36 mouse cellular contexts compared by ENCODE assay signal in the genomic region with DNA sequence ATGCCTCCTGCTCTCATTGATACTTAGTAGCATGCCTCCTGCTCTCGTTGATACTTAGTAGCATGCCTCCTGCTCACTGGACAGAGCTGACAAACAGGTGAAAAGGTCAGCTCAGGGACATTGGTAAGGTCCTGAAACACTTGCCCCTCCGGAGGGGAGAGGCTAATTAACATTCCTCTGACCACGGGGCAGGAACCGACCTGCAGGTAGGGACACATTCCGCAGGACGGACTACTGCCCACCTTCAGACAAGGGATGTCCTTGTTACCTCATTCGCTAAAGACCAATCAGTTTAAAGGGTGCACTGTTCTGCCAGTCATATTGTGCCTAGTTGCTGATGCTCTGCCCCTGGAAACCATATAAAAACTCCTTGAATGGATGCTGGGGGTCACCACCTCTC. TPM values are rescaled to one million over a fixed set of nuclear protein-coding genes. Genes with fewer than 3 reads are reported as not detected.
"Had no signal": no experiment of that assay in that cellular context is flagged by ENCODE, and none has a peak within 500 bp of the region (broad histone marks: within the 10 kb centered on the region; RNA-seq: fewer than 3 reads in every experiment).

No protein-coding gene starts in this region.

- H3K27me3 ChIP-seq: limb, embryonic 15.5 days had no signal

- ATAC-seq: liver, embryonic 12.5 days; liver, postnatal 0 days; lung, postnatal 0 days; midbrain, embryonic 13.5 days; midbrain, embryonic 15.5 days; midbrain, embryonic 16.5 days had no signal

- DNase-seq: left cerebral cortex, postnatal 4 days; liver; liver, embryonic 13.5 days; liver, postnatal 0 days; lung, adult 18-20 months; lung, adult 2 months; lung, embryonic 14.5 days; lung, postnatal 10 days; lung, postnatal 14 days; lung, postnatal 36 days; lung, postnatal 4 days; midbrain, embryonic 14.5 days had no signal

- H3K27ac ChIP-seq: left cerebral cortex, adult 2 months; limb, embryonic 10.5 days; limb, embryonic 12.5 days; limb, embryonic 13.5 days; limb, embryonic 15.5 days; liver, embryonic 12.5 days; liver, embryonic 13.5 days; liver, embryonic 14.5 days; liver, embryonic 15.5 days; lung, embryonic 15.5 days; macrophage; midbrain, embryonic 10.5 days; midbrain, embryonic 12.5 days; midbrain, embryonic 13.5 days; midbrain, embryonic 15.5 days had no signal

- H3K36me3 ChIP-seq: limb, embryonic 10.5 days; limb, embryonic 12.5 days; limb, embryonic 13.5 days; limb, embryonic 15.5 days; liver, embryonic 12.5 days; liver, embryonic 13.5 days; liver, embryonic 15.5 days; lung, embryonic 15.5 days; midbrain, embryonic 10.5 days; midbrain, embryonic 12.5 days; midbrain, embryonic 13.5 days; midbrain, embryonic 15.5 days had no signal

- H3K4me3 ChIP-seq: left cerebral cortex, adult 2 months; limb, embryonic 10.5 days; limb, embryonic 12.5 days; limb, embryonic 13.5 days; limb, embryonic 15.5 days; liver, embryonic 12.5 days; liver, embryonic 13.5 days; liver, embryonic 15.5 days; lung, embryonic 15.5 days; megakaryocyte, embryonic 14.5 days; midbrain, embryonic 10.5 days; midbrain, embryonic 12.5 days; midbrain, embryonic 13.5 days; midbrain, embryonic 15.5 days; myocyte had no signal

- H3K9me3 ChIP-seq: limb, embryonic 10.5 days; limb, embryonic 12.5 days; limb, embryonic 15.5 days; liver, embryonic 12.5 days; liver, embryonic 13.5 days; liver, embryonic 15.5 days; lung, embryonic 15.5 days; midbrain, embryonic 10.5 days; midbrain, embryonic 12.5 days; midbrain, embryonic 13.5 days; midbrain, embryonic 15.5 days had no signal

- H3K4me2 ChIP-seq: limb, embryonic 12.5 days; limb, embryonic 13.5 days; limb, embryonic 15.5 days; liver, embryonic 11.5 days; liver, embryonic 12.5 days; liver, embryonic 13.5 days; liver, embryonic 15.5 days; lung, embryonic 14.5 days; lung, embryonic 15.5 days; midbrain, embryonic 11.5 days; midbrain, embryonic 12.5 days; midbrain, embryonic 13.5 days; midbrain, embryonic 15.5 days had no signal

- H3K9ac ChIP-seq: limb, embryonic 12.5 days; limb, embryonic 13.5 days; limb, embryonic 15.5 days; liver, embryonic 12.5 days; liver, embryonic 13.5 days; liver, embryonic 14.5 days; liver, embryonic 15.5 days; liver, postnatal 0 days; lung, embryonic 14.5 days; lung, embryonic 15.5 days; midbrain, embryonic 12.5 days; midbrain, embryonic 13.5 days; midbrain, embryonic 15.5 days had no signal

RNA-seq across cellular contexts. Expression of a gene that starts 1.6 kb away (rescaled TPM):
- polyA plus RNA-seq: macrophage, myocyte had no signal

RNA-seq across cellular contexts. Expression of a gene that starts 59.9 kb away (rescaled TPM):
- polyA plus RNA-seq: limb, embryonic 10.5 days; limb, embryonic 11.5 days; limb, embryonic 12.5 days; limb, embryonic 13.5 days; liver, adult 2 months; liver, embryonic 11.5 days; liver, embryonic 12.5 days; liver, embryonic 13.5 days; liver, embryonic 14.5 days; liver, embryonic 15.5 days; liver, embryonic 16.5 days; liver, postnatal 0 days; lung, embryonic 14.5 days; lung, embryonic 15.5 days; lung, embryonic 16.5 days; lung, postnatal 0 days; macrophage; midbrain, embryonic 10.5 days; midbrain, embryonic 11.5 days; midbrain, embryonic 12.5 days; midbrain, embryonic 13.5 days; midbrain, embryonic 14.5 days; myocyte had no signal
